Mouse (Mus musculus) right cerebral cortex, postnatal 10 days (tissue): ENCODE results near the gene Cdhr3.
A peak's percentile ranks its signal among the peaks of the same experiment; 100 is the strongest.
"Not testable (repeated sequence)": the region's sequence is repeated elsewhere in the genome, so short reads cannot be mapped to it uniquely, and the experiment has no call there.

Experiments used
- DNase-seq, 2 experiments: peaks; one replicate each; pipeline ENCODE4 v3.0.0; 2021; ENCODE audit warnings: low spot score in 2 of 2

The Cdhr3 gene

GRCm38 (mm10) chr12:33005858-33006257, 86.8 kb downstream of the Cdhr3 start:
- no peak for DNase-seq

- no peak for DNase-seq
These were observed 89.2 kb downstream of the Cdhr3 start for GRCm38 (mm10) chr12:33003339-33003965.

DNA sequence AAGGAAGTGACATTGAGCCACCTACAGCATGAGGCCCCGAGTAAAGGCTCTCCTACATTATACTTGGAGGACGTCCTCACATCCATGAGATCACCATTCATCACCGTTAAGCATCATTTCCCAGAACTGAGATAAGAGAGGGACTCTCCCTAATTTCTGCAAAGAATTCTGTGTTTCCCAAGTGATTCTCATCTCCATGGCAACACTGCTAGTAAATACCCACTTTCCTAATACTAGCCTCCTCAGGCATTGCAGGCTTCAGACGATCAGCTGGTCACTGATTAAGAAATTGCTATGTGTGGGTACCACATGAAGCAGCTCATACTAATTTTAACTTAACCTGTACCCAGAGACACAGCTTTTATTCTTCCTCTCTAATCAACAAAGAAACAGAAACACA, 92.3 kb downstream of the Cdhr3 start:
- DNase-seq = no peak

GRCm38 (mm10) chr12:32999778-33000177, 92.9 kb downstream of the Cdhr3 start:
- not testable (repeated sequence) for DNase-seq

GRCm38 (mm10) chr12:32998766-32999165, 93.9 kb downstream of the Cdhr3 start:
- DNase-seq = peak in 1 of 2 experiments; percentile 8

- peak; percentile 45 to 46 for DNase-seq
These were observed 97.4 kb downstream of the Cdhr3 start for GRCm38 (mm10) chr12:32995081-32995834.

GRCm38 (mm10) chr12:32994081-32994480, 98.6 kb downstream of the Cdhr3 start:
- no peak for DNase-seq

DNA sequence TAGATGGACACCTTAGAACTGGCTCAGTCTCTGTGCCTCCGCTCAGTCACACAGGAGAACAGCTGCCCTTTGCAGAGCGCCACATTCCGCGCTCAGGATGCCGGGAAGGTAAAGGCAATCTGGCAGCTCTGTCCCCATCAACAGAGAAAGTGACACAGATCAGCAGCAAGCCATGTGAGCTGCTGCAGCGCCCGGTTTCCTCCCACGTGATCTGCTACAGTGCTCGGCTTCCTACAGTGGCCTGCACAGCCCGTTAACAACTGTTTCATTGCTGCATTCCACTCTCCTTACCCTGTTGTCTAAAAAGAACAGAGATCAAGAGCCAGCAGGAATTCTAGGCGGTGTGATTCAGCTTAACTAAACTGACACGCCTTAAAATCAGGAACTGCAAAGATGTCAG, 102.9 kb downstream of the Cdhr3 start:
- DNase-seq = no peak

DNA sequence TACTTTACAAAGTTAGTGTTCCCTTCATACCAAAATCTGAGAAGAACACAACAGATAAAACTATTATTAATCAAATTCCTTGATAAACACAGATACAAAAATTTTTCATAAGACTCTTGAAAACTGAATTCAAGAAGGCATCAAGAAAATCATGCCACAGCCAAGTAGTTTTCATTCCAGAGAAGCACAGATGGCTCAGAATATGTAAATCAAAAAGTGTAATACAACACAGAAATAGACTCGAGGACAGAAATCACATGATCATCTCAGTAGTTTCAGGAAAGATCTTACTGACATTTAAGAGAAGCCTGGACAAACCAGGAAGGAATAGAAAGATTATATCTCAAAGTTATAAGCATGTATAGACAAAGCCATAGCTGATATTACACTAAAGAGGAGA, 106.4 kb downstream of the Cdhr3 start:
- DNase-seq = no peak
